Mouse (Mus musculus) heart, postnatal 0 days (tissue): ENCODE measurements at regions not wholly inside any gene's neighbourhood (a gene's known extent, or its start where the extent isn't known, plus 50 kb on each side); places are given as distances from the start of the nearest gene placed in this dataset.

Experiments
- CTCF ChIP-seq: IDR thresholded peaks from 2 replicates; pipeline ENCODE4 v1.5.1; 2016; ENCODE audit warnings: antibody characterized with exemption, control low read depth, low read depth
- EP300 ChIP-seq: IDR thresholded peaks from 2 replicates; pipeline ENCODE4 v1.6.1; 2016; ENCODE audit warnings: antibody characterized with exemption, low read depth

DNA sequence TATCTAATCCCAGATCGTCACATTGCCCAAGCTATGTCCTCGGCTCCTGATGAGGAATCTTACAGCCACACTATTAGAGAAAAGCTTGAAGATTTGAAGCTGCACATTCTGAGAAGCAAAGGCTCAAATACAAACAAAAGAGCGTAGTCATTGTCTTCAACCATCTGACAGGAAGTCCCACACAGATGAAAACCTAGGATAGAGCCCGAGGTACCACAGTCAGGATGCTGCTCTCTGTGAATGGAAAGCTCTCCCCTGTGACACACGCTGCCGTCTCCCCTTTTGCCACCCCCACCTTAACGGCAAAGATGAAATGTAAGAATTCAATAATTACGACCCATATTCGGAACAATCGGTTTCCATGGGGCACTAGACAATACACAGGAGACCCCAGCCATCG is 237.2 kb downstream of the Prdm2 start:
- TF ChIP-seq CTCF (no peak), EP300 (no peak)
